Mouse (Mus musculus): ENCODE data around the gene Fgfr2.

- no peak for TF ChIP-seq POLR2A (IDR thresholded peaks at IDR 0.05; ENCODE audit: low read depth, low read length)
- no peak for TF ChIP-seq CTCF (conservative IDR thresholded peaks at IDR 0.05; ENCODE audit: insufficient read depth, insufficient read length, low read depth, low read length)
These were observed 1816.4 kb downstream of the Fgfr2 start for GRCm38 (mm10) chr7:131306733-131307132.

Measured in kidney, adult 2 months (tissue).